Mouse (Mus musculus) spleen, postnatal 4 days (tissue): Measurements from ENCODE around the gene Sirt3.

ENCODE experiments used
- DNase-seq, 2 experiments: peaks; one replicate each; pipeline ENCODE4 v3.0.0; 2022; ENCODE audit warnings: low spot score in 2 of 2

Gene Sirt3

GRCm38 (mm10) chr7:140848591-140848990, 33.5 kb downstream of the Sirt3 start:
- no peak for DNase-seq

- DNase-seq: no peak
Measured at GRCm38 (mm10) chr7:140847755-140848580, 34.1 kb downstream of the Sirt3 start, which contains the start of gene Odf3. Gene Odf3, plus strand, starts transcription at chr7:140847805.

- no peak for DNase-seq
Measured at GRCm38 (mm10) chr7:140846676-140847075, 35.4 kb downstream of the Sirt3 start.

- DNase-seq: no peak
Measured at GRCm38 (mm10) chr7:140845683-140846082, 36.4 kb downstream of the Sirt3 start.

- peak; percentile 87 to 97 for DNase-seq
Measured at GRCm38 (mm10) chr7:140844905-140845665, 37.0 kb downstream of the Sirt3 start, which contains the start of gene Scgb1c1. Gene Scgb1c1, plus strand, starts transcription at chr7:140845547.

GRCm38 (mm10) chr7:140843806-140844205, 38.3 kb downstream of the Sirt3 start:
- DNase-seq: no peak

GRCm38 (mm10) chr7:140840750-140841735, 41.1 kb downstream of the Sirt3 start:
- no peak for DNase-seq

- no peak for DNase-seq
Measured at GRCm38 (mm10) chr7:140839556-140839955, 42.6 kb downstream of the Sirt3 start.

- DNase-seq: peak in 1 of 2 experiments; percentile 55
Measured at GRCm38 (mm10) chr7:140836243-140837115, 45.6 kb downstream of the Sirt3 start.

- DNase-seq: no peak
Measured at GRCm38 (mm10) chr7:140835758-140836087, 46.4 kb downstream of the Sirt3 start.

- no peak for DNase-seq
Measured at GRCm38 (mm10) chr7:140834968-140835757, 46.9 kb downstream of the Sirt3 start, which contains the start of gene Urah. Gene Urah, plus strand, starts transcription at chr7:140835018.

GRCm38 (mm10) chr7:140833341-140833740, 48.8 kb downstream of the Sirt3 start:
- DNase-seq: peak in 1 of 2 experiments; percentile 51

GRCm38 (mm10) chr7:140831447-140831846, 50.7 kb downstream of the Sirt3 start:
- no peak for DNase-seq

GRCm38 (mm10) chr7:140828171-140828881, 53.8 kb downstream of the Sirt3 start:
- no peak for DNase-seq

GRCm38 (mm10) chr7:140822731-140823130, 59.4 kb downstream of the Sirt3 start:
- no peak for DNase-seq

- peak in 1 of 2 experiments; percentile 57 for DNase-seq
Measured at GRCm38 (mm10) chr7:140821653-140822329, 60.3 kb downstream of the Sirt3 start, which contains the start of gene Zfp941. Gene Zfp941, minus strand, starts transcription at chr7:140822178.

- DNase-seq: no peak
Measured at GRCm38 (mm10) chr7:140821305-140821652, 60.8 kb downstream of the Sirt3 start.

- peak in 1 of 2 experiments; percentile 56 for DNase-seq
Measured at GRCm38 (mm10) chr7:140820173-140820572, 61.9 kb downstream of the Sirt3 start.
